Mouse (Mus musculus) c-Kit-negative CD71-positive TER-119-positive erythroid progenitor cells, embryonic 14.5 days (primary cell): ENCODE data around the gene Alox12b.

ENCODE experiments used
- DNase-seq: peaks from one replicate; pipeline ENCODE4 v3.0.0-alpha.2; 2013; ENCODE audit warnings: low read depth, low spot score

The Alox12b gene

DNA sequence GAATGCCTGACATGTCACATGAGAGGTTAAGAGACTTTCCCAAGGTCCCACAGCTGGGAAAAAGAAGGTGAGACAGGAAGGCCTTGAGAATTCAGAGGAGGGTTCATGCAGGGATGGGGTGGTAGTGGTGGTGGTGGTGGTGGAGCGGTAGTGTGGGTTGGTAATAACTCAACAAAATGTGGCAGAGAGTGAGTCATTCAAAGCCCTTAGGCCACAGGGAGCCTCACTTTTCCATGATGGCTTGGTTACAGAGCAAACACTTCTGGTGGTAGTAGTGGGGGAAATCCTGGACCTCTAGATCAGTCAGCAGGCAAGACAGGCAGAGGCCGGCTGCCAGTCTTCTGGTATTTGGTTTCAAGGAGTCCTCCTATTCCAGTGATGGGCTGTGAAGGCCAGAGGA, 15.8 kb downstream of the Alox12b start:
- DNase-seq: no peak

GRCm38 (mm10) chr11:69174722-69175121, 17.9 kb downstream of the Alox12b start:
- DNase-seq: no peak

DNA sequence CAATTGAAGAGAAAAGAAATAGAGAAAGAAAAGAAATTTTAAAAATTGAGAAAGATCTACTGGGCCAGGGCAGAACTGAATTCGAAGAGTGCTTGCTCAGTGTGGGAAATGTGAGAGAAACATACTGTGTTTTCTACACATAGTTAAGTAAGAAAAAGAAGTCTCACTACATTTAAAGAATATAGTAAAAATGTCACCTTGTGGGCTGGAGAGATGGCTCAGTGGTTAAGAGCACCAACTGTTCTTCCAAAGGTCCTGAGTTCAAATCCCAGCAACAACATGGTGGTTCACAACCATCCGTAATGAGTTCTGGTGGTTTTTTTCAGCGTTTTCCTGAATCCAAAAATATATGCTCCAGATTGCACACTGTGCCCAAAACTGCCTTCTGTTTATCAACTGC, 21.7 kb downstream of the Alox12b start:
- DNase-seq: no peak

DNA sequence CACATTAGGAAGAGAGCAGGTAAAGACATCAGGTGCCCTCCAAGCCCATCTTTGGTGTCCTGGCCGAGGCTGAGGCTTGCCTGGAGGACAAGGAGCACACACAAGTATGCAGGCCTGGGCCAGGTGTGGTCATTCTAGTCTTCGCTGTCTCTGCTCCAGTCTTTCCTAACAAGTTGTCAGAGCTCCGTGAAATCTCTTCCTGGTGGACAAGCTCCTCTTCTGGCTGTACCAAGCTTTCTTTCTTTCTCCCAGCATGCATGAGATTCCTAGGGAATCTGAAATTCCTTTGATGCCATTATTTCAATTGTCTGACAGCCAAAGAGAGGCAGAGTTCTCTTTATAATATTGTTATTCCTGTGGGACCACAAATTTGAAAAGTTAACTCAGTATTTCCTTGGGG, 22.7 kb downstream of the Alox12b start:
- DNase-seq: no peak

DNA sequence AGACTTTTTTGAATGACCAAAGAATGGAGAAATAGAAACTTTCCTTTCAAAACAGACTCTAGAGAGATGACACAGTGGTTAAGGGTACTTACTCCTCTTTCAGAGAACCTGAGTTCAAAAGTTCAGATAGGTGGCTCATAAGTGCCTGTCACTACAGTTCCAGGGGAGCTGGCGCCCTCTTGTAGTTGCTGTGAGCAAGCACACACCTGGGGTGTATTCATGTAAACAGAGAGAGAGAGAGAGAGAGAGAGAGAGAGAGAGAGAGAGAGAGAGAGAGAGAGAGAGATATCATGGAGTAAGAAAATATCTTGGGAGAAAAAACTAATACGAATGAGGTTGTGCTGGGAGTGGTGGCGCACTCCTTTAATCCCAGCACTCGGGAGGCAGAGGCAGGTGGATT, 23.3 kb downstream of the Alox12b start:
- no peak for DNase-seq

- no peak for DNase-seq
These were observed 28.2 kb downstream of the Alox12b start for GRCm38 (mm10) chr11:69185031-69185430.

DNA sequence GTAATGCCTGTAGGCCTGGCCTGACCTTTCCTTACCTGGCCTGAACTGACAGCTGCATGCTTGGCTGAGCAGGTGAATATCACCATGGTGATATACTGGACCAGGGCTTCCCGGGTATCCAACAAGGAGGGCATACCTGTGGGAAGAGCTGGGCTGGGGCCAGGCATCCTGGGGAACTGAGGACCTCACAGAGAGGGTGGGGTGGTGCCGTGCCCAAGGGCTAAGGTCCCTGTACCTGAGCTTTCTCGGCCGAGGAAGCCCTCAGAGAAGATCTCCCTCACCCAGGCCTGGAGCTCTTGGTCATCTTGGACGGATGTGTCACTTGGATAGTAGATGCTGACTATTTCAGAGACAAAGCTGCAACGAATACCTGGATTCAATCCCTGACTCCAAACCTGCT, 29.1 kb downstream of the Alox12b start:
- no peak for DNase-seq

DNA sequence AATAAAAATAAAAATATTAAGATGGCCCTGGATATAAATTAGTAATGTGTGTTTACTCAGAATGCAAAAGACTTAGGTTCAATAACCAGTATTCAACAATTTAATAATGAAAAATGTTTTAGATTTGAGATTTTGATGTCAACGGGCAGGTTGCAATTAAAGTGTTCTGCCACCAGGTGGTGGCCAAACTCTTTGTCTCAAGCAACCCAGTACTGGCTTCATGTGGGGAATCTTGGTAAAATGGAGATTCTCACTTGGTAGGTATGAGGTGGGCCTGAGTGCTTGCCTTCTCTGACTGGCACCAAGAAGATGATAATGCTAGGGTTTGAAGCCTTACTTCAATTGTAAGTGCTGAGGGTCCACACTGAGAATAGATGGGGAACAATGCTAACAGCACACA, 36.1 kb downstream of the Alox12b start:
- no peak for DNase-seq

- no peak for DNase-seq
These were observed 40.0 kb downstream of the Alox12b start for GRCm38 (mm10) chr11:69196766-69197165.

DNA sequence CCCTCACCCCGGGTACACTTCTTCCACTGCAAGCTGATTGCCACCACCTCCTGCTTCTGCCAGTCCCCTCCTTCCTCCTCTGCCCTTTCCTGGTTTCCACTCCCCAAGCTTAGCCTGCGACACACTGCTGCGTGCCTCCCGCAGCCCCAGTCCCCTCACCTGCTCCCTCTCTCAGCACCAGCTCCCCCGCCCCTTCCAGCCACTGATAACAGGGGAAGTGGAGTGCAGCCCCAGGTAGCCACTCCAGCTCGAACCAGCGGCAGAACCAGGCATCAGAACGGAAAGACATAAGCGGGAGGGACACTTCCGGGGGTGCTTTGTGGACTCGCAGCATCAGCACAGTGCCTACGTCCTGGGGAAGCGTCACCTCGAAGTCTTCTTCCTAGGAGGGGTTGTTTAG, 40.4 kb downstream of the Alox12b start:
- DNase-seq: no peak

- no peak for DNase-seq
These were observed 41.0 kb downstream of the Alox12b start, which contains the start of gene Alox8 for GRCm38 (mm10) chr11:69197743-69198142. Gene Alox8, minus strand, starts transcription at chr11:69197843.

DNA sequence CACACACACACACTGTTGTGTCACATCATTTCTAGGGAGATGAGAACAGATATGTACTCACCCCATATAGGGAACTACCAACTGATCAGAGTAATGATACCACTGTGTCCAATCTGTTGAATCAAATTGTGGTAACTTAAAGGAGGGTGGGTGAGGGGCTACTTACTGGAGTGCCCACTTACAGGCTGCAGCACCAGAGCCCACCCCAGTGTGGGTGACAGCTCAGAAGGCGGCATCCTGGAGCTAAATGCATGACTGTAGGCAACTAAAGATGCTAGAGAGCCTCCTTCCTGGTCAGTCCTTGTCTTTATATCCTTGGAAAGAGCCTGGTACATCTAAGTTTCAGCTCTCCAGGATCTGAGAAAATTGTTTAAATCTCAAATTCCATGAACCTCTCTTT, 42.5 kb downstream of the Alox12b start:
- no peak for DNase-seq

- DNase-seq: no peak
These were observed 43.4 kb downstream of the Alox12b start for GRCm38 (mm10) chr11:69200231-69200630.

DNA sequence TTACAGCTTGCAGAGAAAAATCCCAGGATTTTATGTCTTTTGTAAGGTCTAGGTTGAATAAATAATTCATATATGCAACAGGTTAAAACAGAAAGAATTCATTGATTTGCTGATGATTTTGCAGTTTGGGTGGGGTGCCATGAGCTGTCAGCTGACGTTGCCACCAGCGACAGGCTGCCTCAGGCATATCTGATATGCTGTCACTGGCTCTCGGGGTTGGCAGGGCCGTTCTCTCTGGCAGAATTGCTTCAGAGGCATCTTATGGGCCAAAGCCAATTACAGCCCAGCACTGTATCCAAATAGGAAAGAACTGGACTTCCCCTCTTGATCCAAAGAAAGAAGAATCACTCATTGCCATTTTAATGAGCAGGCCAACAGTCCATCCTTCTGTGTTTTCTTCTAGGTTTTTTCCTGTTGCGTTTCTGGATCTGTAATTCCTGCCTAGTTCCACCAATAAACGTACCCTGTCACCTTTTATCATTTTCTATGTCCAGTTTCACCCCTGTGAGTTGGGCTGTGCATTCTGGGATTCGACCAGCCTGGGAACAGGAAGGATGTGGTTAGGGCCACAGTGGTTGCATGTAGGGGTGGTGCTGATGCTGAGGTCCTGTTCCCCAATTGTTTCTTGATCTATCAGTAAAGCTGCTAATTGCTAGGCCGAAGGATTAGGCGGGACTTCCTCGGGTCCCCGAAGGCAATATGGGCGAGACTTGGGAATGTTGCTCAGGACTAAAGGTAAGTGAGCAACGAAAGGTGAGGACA, 45.9 kb downstream of the Alox12b start:
- DNase-seq: no peak

DNA sequence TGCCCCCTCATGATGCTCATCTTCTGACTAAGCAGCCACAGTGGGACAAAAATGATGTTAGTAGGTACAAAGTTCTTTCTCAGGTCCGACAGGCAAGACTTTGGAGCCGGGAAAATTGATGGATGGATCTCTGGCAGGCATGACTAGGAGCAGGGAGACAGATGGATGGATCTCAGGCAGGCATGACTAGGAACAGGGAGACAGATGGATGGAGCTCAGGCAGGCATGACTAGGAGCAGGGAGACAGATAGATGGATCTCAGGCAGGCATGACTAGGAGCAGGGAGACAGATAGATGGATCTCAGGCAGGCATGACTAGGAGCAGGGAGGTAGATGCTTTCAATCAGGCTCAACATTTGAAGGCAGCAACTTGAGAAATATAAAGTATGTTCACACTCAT, 54.6 kb downstream of the Alox12b start:
- no peak for DNase-seq

GRCm38 (mm10) chr11:69217411-69217810, 60.6 kb downstream of the Alox12b start:
- DNase-seq: no peak

GRCm38 (mm10) chr11:69218661-69219060, 61.9 kb downstream of the Alox12b start:
- no peak for DNase-seq
